Mouse (Mus musculus): ENCODE measurements around the gene Ccdc89. TPM values are rescaled to one million over a fixed set of nuclear protein-coding genes. Genes with fewer than 3 reads are reported as not detected.

Ccdc89 gene
- polyA plus RNA-seq, 1 experiment from 2014 or later: 3.0 TPM

DNA sequence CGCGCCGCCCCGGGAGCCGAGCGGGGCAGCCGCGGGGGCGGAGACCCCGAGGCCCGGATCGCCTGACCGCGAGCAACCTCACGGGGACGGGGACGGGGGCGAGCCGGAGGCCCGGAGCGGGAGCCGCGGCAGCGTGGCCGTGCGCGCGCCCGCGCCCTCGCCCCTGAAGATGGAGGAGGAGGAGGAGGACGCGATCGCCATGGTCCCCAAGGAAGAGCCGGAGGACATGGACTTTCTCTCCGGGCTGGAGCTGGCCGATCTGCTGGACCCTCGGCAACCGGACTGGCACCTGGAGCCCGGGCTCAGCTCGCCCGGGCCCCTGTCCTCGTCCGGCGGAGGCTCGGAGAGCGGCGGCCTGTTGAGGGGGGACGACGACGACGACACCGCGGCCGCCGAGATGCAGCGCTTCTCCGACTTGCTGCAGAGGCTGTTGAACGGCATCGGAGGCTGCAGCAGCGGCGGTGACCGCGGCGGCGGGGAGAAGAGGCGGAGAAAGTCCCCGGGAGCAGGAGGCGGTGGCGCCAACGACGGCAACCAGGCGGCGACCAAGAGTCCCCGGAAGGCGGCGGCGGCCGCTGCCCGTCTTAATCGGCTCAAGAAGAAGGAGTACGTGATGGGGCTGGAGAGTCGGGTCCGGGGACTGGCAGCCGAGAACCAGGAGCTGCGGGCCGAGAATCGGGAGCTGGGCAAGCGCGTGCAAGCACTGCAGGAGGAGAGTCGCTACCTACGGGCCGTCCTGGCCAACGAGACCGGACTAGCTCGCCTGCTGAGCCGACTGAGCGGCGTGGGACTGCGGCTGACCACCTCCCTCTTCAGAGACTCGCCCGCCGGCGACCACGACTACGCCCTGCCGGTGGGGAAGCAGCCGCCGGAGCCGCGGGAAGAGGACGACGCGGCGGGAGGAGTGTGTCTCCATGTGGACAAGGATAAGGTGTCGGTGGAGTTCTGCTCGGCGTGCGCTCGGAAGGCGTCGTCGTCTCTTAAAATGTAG lies 17.0 kb downstream of the Ccdc89 start:
- H3K4me3 ChIP-seq: peak overlapping the region; percentile 97
- peaks cover 23% of the 10 kb centered on the region for H3K36me3 ChIP-seq (replicated peaks)
- no peaks in the 10 kb centered on the region for H3K27me3 ChIP-seq (replicated peaks; ENCODE audit: low read depth, poor library complexity, severe bottlenecking)
- WGBS: under 1% methylated on average over 123 of the region's 123 CpGs
- peak; percentile 83 for DNase-seq (ENCODE audit: low spot score)
- no peaks in the 10 kb centered on the region for H3K9me3 ChIP-seq
- H3K4me1 ChIP-seq: peaks cover 5% of the 10 kb centered on the region
- H3K27ac ChIP-seq (replicated peaks): peak overlapping the region; percentile 100

DNA sequence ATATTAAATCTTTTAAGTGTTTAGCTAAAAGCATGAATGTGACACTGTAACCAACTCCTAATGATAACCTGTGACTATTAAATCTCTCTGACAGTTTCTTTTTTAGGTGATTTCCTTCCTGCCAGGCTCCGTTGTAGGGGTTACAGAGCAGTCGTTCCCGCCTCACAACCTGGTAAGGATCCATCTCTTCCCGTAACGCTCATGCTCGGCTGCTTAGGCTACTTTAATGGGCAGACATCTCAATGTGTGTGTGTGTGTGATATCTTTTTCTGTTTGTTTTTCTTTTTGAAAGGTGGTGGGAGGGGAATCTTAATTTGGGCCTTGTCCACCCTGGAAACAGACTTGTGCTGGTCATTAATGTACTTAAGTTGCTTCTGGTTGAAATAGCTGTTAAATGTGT lies 17.8 kb downstream of the Ccdc89 start:
- Histone ChIP-seq H3K4me1 (peaks cover 5% of the 10 kb centered on the region), H3K36me3 (replicated peaks) (peaks cover 30% of the 10 kb centered on the region), H3K9me3 (no peaks in the 10 kb centered on the region), H3K4me3 (peak overlapping the region; percentile 97), H3K27ac (replicated peaks) (peak overlapping the region; percentile 100), H3K27me3 (replicated peaks; ENCODE audit: low read depth, poor library complexity, severe bottlenecking) (no peaks in the 10 kb centered on the region)
- peak; percentile 11 for DNase-seq (ENCODE audit: low spot score)
- under 1% methylated on average over 6 of the region's 6 CpGs for WGBS

DNA sequence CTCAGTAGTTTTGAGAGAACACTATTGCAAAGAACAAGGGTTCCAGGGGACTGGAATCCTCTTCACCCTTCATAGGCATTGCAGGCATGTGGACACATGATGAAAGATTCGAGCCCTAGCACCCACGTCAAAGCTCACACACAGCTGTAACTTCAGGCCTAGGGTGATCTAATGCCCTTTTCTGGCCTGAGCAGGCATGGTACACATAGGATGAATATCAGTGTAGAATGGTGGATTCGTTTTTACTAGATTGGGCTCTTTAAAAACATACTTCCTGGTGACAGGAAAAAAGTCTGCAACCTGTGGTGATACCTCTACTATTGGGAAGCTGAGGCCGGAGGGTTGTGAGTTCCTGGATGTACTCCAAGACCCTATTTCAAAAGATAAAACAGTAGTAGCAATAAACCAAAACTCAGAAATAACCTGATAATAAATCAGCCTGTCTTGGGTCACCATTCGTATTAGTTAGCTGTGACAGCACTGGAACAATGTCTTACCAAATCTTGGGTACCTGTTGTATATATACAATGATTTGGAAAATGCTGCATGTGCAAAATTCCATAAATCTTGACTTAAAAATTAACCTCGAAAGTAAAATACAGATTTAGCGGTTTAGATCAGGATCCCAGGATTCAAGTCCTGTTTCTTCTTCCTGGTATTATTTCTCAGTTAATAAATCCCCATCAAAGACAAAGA lies 29.9 kb downstream of the Ccdc89 start:
- 48% methylated on average over 7 of the region's 7 CpGs for WGBS
- Histone ChIP-seq H3K27me3 (replicated peaks; ENCODE audit: low read depth, poor library complexity, severe bottlenecking) (no peaks in the 10 kb centered on the region), H3K36me3 (replicated peaks) (peaks cover 36% of the 10 kb centered on the region), H3K4me3 (peak overlapping the region; percentile 83), H3K4me1 (peaks cover 19% of the 10 kb centered on the region), H3K27ac (replicated peaks) (peak overlapping the region; percentile 93), H3K9me3 (no peaks in the 10 kb centered on the region)
- no peak for DNase-seq (ENCODE audit: low spot score)

DNA sequence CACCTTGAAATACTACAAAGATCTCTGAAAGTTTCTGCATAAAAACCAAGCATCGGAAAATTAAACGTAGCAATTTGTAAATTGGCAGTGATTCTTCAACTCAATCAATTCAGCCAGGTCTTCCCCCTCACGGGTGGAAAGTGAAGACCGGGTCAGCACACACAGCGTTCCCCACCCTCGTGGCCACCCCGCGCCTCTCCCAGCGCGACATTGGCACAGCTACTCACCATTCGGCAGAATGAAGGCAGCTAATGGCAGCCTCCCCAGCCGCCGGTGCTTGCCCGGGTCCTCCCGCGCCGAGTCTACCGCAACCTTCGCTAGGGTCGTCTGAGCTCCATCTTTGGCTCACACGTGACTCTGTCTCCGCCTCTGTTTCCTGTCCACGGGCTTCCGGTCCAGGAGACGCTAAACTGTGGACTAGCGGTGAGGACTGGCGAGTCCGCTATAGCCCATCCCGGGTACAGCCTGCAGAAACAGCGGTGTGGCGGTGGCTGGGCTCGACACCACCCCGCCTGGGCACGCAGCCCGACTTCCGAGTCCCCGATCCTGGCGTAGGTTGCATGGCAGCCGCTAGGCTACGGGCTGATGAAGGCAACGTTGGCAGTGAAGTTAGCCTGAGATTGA lies 30.6 kb downstream of the Ccdc89 start, which contains the start of gene Tmem126a:
Tmem126a (minus strand) TSS at position 385 of the 624 bp plus-strand sequence.
- peaks cover 19% of the 10 kb centered on the region for H3K4me1 ChIP-seq
- H3K4me3 ChIP-seq: peak within 1 kb of the TSS; percentile 83
- DNase-seq (ENCODE audit: low spot score): peak; percentile 90
- H3K9me3 ChIP-seq: no peaks in the 10 kb centered on the region
- peak within 1 kb of the TSS; percentile 93 for H3K27ac ChIP-seq (replicated peaks)
- H3K36me3 ChIP-seq (replicated peaks): peaks cover 30% of the 10 kb centered on the region
- no peaks in the 10 kb centered on the region for H3K27me3 ChIP-seq (replicated peaks; ENCODE audit: low read depth, poor library complexity, severe bottlenecking)
- under 1% methylated on average over 41 of the region's 41 CpGs for WGBS

DNA sequence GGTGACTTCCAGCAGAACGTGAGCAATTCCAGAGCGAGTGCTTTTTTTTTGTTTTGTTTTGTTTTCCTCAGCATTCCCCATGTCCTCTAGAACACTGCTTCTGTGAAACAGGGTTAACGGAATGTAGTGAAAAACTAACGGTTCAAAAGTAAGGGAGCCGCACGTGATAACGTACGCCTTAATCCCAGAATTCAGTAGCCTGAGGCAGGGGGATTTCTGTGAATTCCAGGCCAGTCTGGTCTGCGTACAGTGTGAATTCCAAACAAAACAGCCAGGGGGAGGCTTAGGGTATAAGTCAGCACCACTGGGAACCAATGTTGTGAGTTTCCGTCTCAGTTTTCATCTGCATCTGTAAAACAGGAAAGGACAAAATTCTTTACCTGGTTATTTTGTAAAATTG lies 31.1 kb downstream of the Ccdc89 start:
- DNase-seq (ENCODE audit: low spot score): peak; percentile 37
- H3K4me1 ChIP-seq: peaks cover 19% of the 10 kb centered on the region
- H3K27me3 ChIP-seq (replicated peaks; ENCODE audit: low read depth, poor library complexity, severe bottlenecking): no peaks in the 10 kb centered on the region
- WGBS: 17% methylated on average over 10 of the region's 10 CpGs
- peaks cover 24% of the 10 kb centered on the region for H3K36me3 ChIP-seq (replicated peaks)
- no peaks in the 10 kb centered on the region for H3K9me3 ChIP-seq
- peak overlapping the region; percentile 93 for H3K27ac ChIP-seq (replicated peaks)
- H3K4me3 ChIP-seq: peak overlapping the region; percentile 83

DNA sequence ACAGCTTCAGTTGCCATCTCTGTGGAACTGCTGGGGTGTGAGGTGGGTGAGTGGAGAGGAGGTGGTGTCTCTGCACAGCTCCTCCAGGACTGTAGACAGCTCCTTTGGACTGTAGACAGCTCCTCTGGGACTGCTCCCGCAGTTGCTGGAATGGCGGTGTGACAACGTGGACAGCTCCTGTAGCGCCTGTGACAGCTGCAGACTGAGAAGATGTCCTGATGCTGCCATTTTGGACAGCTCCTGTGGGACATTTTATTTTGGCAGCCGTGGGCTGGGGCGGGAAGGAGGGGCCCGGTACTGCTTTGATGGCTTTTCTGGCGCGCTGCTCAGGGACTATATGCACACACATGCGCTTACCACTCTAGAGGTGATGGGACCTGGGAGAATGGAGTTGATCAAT lies 34.0 kb downstream of the Ccdc89 start:
- no peak overlapping the region for H3K4me3 ChIP-seq
- DNase-seq (ENCODE audit: low spot score): peak; percentile 10
- no peaks in the 10 kb centered on the region for H3K36me3 ChIP-seq (replicated peaks)
- peaks cover 19% of the 10 kb centered on the region for H3K4me1 ChIP-seq
- no peak overlapping the region for H3K27ac ChIP-seq (replicated peaks)
- WGBS: 59% methylated on average over 10 of the region's 10 CpGs
- no peaks in the 10 kb centered on the region for H3K9me3 ChIP-seq
- no peaks in the 10 kb centered on the region for H3K27me3 ChIP-seq (replicated peaks; ENCODE audit: low read depth, poor library complexity, severe bottlenecking)

DNA sequence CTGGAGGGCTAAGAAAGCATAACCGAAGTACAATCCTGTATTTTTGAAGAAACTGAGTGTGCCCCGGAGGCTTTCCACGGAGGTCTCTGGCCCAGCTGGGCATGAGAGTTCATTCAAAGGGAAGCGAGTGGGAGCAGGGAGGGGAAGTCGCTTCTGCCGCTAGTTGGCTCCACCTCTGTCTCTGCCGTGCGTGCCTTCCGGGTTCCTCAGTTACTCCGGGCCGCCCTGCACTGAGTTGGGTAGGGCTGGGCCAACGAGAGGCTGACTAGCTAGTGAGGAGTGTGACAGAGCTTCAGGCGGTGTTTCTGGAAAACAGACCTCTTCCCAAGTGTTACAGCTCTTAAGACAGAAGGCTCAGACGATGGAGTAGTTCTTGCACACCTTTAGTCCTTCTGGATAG lies 34.6 kb downstream of the Ccdc89 start:
- no peaks in the 10 kb centered on the region for H3K9me3 ChIP-seq
- H3K27ac ChIP-seq (replicated peaks): no peak overlapping the region
- no peaks in the 10 kb centered on the region for H3K27me3 ChIP-seq (replicated peaks; ENCODE audit: low read depth, poor library complexity, severe bottlenecking)
- peak overlapping the region; percentile 13 for H3K4me3 ChIP-seq
- DNase-seq (ENCODE audit: low spot score): peak; percentile 50
- no peaks in the 10 kb centered on the region for H3K36me3 ChIP-seq (replicated peaks)
- peaks cover 17% of the 10 kb centered on the region for H3K4me1 ChIP-seq
- WGBS: 20% methylated on average over 14 of the region's 14 CpGs

DNA sequence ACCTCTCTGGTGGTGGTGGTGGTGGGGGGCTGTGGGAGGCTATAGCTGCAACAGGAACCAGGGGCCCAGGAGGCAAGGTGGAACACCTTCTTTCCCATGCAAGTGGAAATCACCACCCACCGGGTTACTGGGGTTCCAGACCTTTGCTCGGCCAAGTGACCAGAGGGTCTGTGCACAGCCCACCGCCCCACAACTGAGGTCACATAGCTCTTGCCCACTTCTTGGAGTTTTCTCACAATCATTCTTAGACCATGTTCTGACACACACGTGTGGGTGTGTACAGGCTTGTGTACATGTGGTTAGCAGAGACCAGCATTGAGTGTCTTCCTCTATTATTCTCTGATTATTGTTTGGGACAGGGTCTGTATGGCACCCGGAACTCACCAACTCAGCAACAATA lies 35.1 kb downstream of the Ccdc89 start:
- 0 out of 2 replicates have a peak, but pooled peaks cover under 1% of the 10 kb centered on the region for H3K36me3 ChIP-seq (replicated peaks)
- no peaks in the 10 kb centered on the region for H3K27me3 ChIP-seq (replicated peaks; ENCODE audit: low read depth, poor library complexity, severe bottlenecking)
- H3K4me3 ChIP-seq: no peak overlapping the region
- no peak overlapping the region for H3K27ac ChIP-seq (replicated peaks)
- no peaks in the 10 kb centered on the region for H3K9me3 ChIP-seq
- no peak for DNase-seq (ENCODE audit: low spot score)
- 92% methylated on average over 5 of the region's 5 CpGs for WGBS
- peaks cover 12% of the 10 kb centered on the region for H3K4me1 ChIP-seq

DNA sequence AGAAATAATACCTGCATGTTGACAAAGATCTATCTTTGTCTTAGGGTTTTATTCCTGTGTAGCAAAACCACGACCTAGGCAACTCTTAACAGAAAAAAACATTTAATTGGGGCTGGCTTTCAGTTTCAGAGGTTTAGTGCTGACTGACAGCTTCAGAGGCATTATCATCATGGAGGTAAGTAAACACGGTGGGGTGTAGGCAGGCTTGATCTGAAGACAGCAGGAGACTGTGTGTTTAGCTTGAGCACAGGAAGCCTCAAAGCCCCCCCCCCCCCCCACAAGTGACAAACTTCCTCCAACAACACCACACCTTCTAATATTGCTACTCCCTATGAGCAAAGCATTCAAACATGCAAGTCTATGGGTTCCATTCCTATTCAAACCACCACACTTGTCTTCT lies 47.1 kb downstream of the Ccdc89 start:
- Histone ChIP-seq H3K27ac (replicated peaks) (no peak overlapping the region), H3K36me3 (replicated peaks) (peaks cover 19% of the 10 kb centered on the region), H3K9me3 (no peaks in the 10 kb centered on the region), H3K4me1 (peaks cover 15% of the 10 kb centered on the region), H3K27me3 (replicated peaks; ENCODE audit: low read depth, poor library complexity, severe bottlenecking) (peaks cover 12% of the 10 kb centered on the region; the same call in 1 of the 2 replicates), H3K4me3 (no peak overlapping the region)
- WGBS: 76% methylated on average over 2 of the region's 2 CpGs
- DNase-seq (ENCODE audit: low spot score): no peak

DNA sequence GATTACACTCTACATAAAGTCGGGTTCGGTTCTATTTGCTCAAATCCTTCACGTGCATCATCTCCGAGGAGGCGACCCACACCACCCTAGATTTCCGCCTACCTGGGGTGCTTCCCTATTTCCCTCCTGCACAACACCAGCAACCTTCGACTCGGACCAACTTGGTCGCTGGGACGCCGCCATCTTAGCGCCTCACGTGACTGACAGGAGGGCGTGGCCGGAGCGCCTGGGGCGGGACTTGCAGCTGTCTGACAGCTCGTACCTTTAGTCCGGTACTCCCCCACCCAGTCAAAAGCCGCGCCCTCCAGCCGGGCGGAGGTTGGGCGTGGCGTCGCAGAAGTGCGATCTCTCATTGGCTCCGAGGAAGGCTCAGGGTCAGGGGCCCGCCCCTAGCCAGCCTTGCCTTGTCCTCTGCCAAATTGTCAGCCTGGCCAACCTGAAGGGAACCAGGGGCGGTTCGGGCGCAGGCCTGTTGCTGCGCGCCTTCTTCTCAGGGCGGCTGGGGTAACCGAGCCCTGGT lies 49.5 kb downstream of the Ccdc89 start, which contains the start of gene Tmem126b:
Tmem126b (minus strand) TSS at position 209 of the 520 bp plus-strand sequence.
- Histone ChIP-seq H3K4me1 (peaks cover 15% of the 10 kb centered on the region), H3K9me3 (no peaks in the 10 kb centered on the region), H3K27me3 (replicated peaks; ENCODE audit: low read depth, poor library complexity, severe bottlenecking) (peaks cover 12% of the 10 kb centered on the region; the same call in 1 of the 2 replicates), H3K4me3 (peak within 1 kb of the TSS; percentile 74), H3K36me3 (replicated peaks) (no peaks in the 10 kb centered on the region), H3K27ac (replicated peaks) (peak within 1 kb of the TSS; percentile 87)
- WGBS: under 1% methylated on average over 36 of the region's 36 CpGs
- DNase-seq (ENCODE audit: low spot score): peak; percentile 99

DNA sequence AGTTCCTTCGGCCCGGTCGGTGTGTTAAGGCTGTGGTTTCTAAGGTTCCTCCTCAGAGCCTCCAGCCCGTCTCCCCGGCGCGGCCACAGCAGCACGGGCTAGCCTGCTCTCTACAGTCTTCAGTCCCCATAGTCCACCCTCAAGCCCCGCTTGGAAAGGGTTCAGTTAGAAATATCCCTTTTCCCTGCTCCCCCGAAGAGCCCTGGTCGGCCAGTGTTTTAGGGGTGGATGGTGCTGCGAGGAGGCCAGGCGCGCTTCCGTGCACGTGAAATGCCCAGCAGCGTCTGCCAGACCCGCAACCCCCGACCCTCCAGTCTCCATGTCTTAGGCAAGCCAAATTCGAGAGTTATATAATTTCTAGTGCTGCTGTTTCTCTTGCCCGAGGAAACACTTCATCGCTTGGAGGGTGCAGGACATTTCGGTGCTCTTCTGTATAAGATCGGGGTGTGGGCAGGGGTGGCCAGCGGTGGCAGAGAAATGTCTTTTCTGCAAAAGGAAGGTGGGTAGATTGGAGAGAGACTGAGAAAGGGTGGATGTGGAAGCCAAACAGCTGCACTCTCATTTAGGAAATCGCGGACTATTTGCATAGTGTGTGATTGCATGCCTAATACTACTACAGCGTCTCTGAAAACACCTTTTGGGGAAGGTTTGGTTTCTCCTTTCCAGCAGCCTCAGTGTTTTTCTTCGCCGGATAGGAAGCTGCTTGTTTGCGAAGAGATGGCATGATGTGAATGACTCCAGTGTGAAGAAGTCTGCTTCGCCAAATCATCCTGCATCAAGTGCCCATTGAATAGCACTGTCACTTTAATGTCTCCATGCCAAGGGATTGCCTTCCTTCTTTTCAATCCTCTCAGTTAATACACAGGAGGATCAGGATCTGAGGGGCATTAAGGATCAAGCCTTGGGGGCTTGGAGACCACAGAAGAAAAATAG lies 50.2 kb downstream of the Ccdc89 start, which contains the start of gene Dlg2:
Dlg2 (plus strand) TSS at position 360 of the 933 bp plus-strand sequence.
- no peak for DNase-seq (ENCODE audit: low spot score)
- Histone ChIP-seq H3K4me3 (peak within 1 kb of the TSS; percentile 74), H3K9me3 (no peaks in the 10 kb centered on the region), H3K27ac (replicated peaks) (peak within 1 kb of the TSS; percentile 87), H3K27me3 (replicated peaks; ENCODE audit: low read depth, poor library complexity, severe bottlenecking) (peaks cover 12% of the 10 kb centered on the region; the same call in 1 of the 2 replicates), H3K36me3 (replicated peaks) (no peaks in the 10 kb centered on the region), H3K4me1 (peaks cover 15% of the 10 kb centered on the region)
- under 1% methylated on average over 32 of the region's 32 CpGs for WGBS

Data from embryonic facial prominence, embryonic 10.5 days (tissue).